Mouse (Mus musculus) layer of hippocampus, adult 8-10 months (tissue): Measurements from ENCODE around the gene Atp6v1c2. TPM values are rescaled to one million over a fixed set of nuclear protein-coding genes. Genes with fewer than 3 reads are reported as not detected.

Experiments
- DNase-seq, 2 experiments: peaks; one replicate each; pipeline ENCODE4 v3.0.0; 2022; ENCODE audit warnings: low spot score in 2 of 2
- microRNA-seq, 2 experiments: library from miRNA; unstranded; fragments of <30 nt; microRNA quantifications; one replicate each; pipeline ENCODE4 v1.2.0; 2022
- total RNA-seq, 4 experiments: library from RNA; stranded (reverse); gene quantifications; 2 replicates each; pipeline ENCODE4 v1.2.4; 2022

The Atp6v1c2 gene
- total RNA-seq, 4 experiments from 2014 or later = 2.2 to 3.6 (median 3.0) TPM

GRCm38 (mm10) chr12:17261005-17261404 lies 68.2 kb downstream of the Atp6v1c2 start:
- no peak for DNase-seq

- no peak for DNase-seq
Measured at GRCm38 (mm10) chr12:17258431-17258830, 70.7 kb downstream of the Atp6v1c2 start.

- peak in 1 of 2 experiments; percentile 67 for DNase-seq
Measured at GRCm38 (mm10) chr12:17256905-17257304, 72.3 kb downstream of the Atp6v1c2 start.

- DNase-seq = no peak
Measured at GRCm38 (mm10) chr12:17255602-17256001, 73.6 kb downstream of the Atp6v1c2 start.

GRCm38 (mm10) chr12:17253069-17253468 lies 76.1 kb downstream of the Atp6v1c2 start:
- DNase-seq = peak; percentile 58 to 68

- no peak for DNase-seq
Measured at GRCm38 (mm10) chr12:17250962-17251361, 78.2 kb downstream of the Atp6v1c2 start.

GRCm38 (mm10) chr12:17242041-17242440 lies 87.1 kb downstream of the Atp6v1c2 start:
- no peak for DNase-seq

- peak in 1 of 2 experiments; percentile 58 for DNase-seq
Measured at GRCm38 (mm10) chr12:17241614-17242013, 87.5 kb downstream of the Atp6v1c2 start.

- DNase-seq = no peak
Measured at GRCm38 (mm10) chr12:17241016-17241415, 88.1 kb downstream of the Atp6v1c2 start.

GRCm38 (mm10) chr12:17239428-17239688 lies 89.8 kb downstream of the Atp6v1c2 start:
- DNase-seq = no peak

- DNase-seq = no peak
Measured at GRCm38 (mm10) chr12:17238588-17239427, 90.4 kb downstream of the Atp6v1c2 start.

GRCm38 (mm10) chr12:17235535-17236313 lies 93.4 kb downstream of the Atp6v1c2 start:
- no peak for DNase-seq

Small RNA genes within 50 kb of the gene (microRNA-seq; reads per million reads assigned to microRNA genes)
- 2.3 to 2.6 reads per million in 2 experiments for gene Mir3066

Other genes with a start within 250 kb of the Atp6v1c2 start
- 10 to 100 TPM; 34.5 to 49.7 (median 42.7) TPM for gene Kcnf1, start 152.5 kb downstream of the Atp6v1c2 start, total RNA-seq
- 100 to 1,000 TPM; 101 to 184 (median 146) TPM for gene Pdia6, start 62.8 kb downstream of the Atp6v1c2 start, total RNA-seq
- gene Nol10, start 19.1 kb upstream of the Atp6v1c2 start, total RNA-seq = 10 to 100 TPM; 18.7 to 22.4 (median 19.9) TPM
- gene Odc1, start 215.4 kb upstream of the Atp6v1c2 start, total RNA-seq = 10 to 100 TPM; 66.4 to 90.7 (median 85.7) TPM